Mouse (Mus musculus): Measurements from ENCODE around the gene Tefm.

GRCm38 (mm10) chr11:80116411-80116810, 25.6 kb downstream of the Tefm start:
- no peak for TF ChIP-seq CTCF (IDR thresholded peaks at IDR 0.05; ENCODE audit: insufficient read depth, low read length)
- no peak for TF ChIP-seq POLR2A (IDR thresholded peaks at IDR 0.05; ENCODE audit: borderline replicate concordance, extremely low read depth, low read depth, low read length)
